Mouse (Mus musculus): ENCODE data around the gene Uhrf1.

GRCm38 (mm10) chr17:56371029-56371660 is 68.0 kb downstream of the Uhrf1 start:
- TF ChIP-seq POLR2A (IDR thresholded peaks at IDR 0.05; ENCODE audit: borderline replicate concordance, insufficient read depth, low read length) (no peak), CTCF (IDR thresholded peaks at IDR 0.05; ENCODE audit: borderline replicate concordance, insufficient read depth, low read depth, low read length) (no peak)

All from cerebellum, adult 2 months (tissue).